Mouse (Mus musculus): ENCODE measurements around the gene Vps41.

DNA sequence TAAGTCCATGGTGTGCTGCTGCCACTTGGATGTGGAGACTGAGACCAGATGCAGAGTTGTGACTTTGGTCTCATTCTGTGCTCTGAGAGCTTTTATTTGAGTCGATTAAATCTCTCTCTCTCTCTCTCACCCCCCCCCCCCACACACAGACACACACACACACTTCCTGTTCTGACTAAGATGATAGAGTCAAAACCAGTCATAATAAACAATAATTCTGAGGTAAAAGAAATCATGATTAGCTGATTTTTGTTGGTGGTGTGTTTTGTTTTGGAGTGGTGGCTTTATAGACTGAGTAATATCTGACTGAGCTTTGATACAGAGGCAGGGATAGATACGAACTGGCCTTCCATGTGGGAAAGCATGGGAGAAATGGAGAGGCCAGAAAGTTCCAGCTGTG is 74.6 kb downstream of the Vps41 start:
- no peak for TF ChIP-seq CTCF (IDR thresholded peaks at IDR 0.05 in 2 of 3, conservative IDR thresholded peaks at IDR 0.05 in 1 of 3; ENCODE audit: control insufficient read depth in 1 of 3, insufficient read depth in 1 of 3, low read depth in 2 of 3, low read length in 3 of 3, poor library complexity in 1 of 3, severe bottlenecking in 1 of 3)
- no peak for TF ChIP-seq EP300 (IDR thresholded peaks at IDR 0.05; ENCODE audit: low read depth in 1 of 2, low read length in 2 of 2)
- no peak for TF ChIP-seq RAD21 (IDR thresholded peaks at IDR 0.05; ENCODE audit: low read depth, low read length)
- TF ChIP-seq MAX (IDR thresholded peaks at IDR 0.05; ENCODE audit: low read length), result no peak

All from MEL (cell line).